Mouse (Mus musculus): ENCODE data around the gene Hmox2. TPM values are rescaled to one million over a fixed set of nuclear protein-coding genes. Genes with fewer than 3 reads are reported as not detected.
A peak's percentile ranks its signal among the peaks of the same experiment; 100 is the strongest.
"Not testable (repeated sequence)": the region's sequence is repeated elsewhere in the genome, so short reads cannot be mapped to it uniquely, and the experiment has no call there.

Gene Hmox2
- total and polyA plus RNA-seq, 2 experiments from 2014 or later: 36.0 to 101 TPM

GRCm38 (mm10) chr16:4683193-4683580 is 43.0 kb upstream of the Hmox2 start:
- Histone ChIP-seq H3K4me1 (ENCODE audit: insufficient read depth, low read length) (peaks cover 11% of the 10 kb centered on the region), H3K4me3 (ENCODE audit: low read length) (peak overlapping the region; percentile 94), H3K27ac (peak overlapping the region; percentile 82), H3K4me2 (ENCODE audit: low read depth, low read length) (peak overlapping the region; percentile 98), H3K36me3 (ENCODE audit: insufficient read depth, low read length) (peaks cover 6% of the 10 kb centered on the region; the same call in 1 of the 2 replicates), H3K27me3 (ENCODE audit: insufficient read depth, low read length) (no peaks in the 10 kb centered on the region), H3K9me3 (ENCODE audit: low read length) (no peaks in the 10 kb centered on the region), H3K9ac (replicated peaks; ENCODE audit: low read length) (peak overlapping the region; percentile 82)
- no peak for ATAC-seq
- TF ChIP-seq CTCF (IDR thresholded peaks at IDR 0.05; ENCODE audit: low read depth): no peak
- WGBS: 28% methylated on average over 9 of the region's 9 CpGs
- no peak for DNase-seq (ENCODE audit: low spot score)

DNA sequence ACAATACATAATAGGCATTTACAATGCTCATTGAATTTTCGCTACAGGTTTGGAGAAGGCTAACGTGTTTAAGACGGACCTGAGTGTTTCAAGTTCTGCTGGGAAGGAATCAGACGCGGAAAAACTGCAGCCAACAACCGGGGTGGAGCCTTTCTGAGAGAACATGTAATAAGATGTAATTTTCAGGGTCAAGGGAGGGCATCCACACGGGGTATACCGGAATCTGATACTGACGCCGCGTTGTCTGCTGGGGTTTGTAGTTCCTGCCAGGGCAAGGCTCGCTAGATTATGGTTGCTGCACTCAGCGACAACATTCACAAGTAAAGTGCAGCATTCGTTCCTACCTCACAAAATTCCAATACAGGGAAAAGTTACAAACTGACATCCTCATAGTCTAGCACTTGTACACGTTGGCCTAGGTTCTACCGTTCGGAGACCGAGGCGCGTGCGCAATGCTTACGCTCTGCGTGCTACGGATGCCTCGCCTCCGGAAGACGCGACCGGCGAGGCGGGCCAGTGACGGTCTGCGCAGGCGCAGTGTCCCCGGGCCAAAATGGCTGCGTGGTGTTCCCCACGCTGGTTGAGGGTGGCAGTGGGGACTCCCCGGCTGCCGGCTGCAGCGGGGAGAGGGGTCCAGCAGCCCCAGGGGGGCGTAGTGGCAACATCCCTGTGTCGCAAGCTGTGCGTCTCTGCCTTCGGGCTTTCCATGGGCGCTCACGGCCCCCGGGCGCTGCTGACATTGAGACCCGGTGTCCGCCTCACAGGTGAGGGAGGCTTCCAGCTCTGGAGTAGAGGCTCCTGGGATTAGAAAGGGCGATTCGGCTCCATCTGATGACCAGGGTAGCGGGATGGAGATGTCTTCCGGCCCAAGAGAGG is 42.3 kb upstream of the Hmox2 start:
- H3K36me3 ChIP-seq (ENCODE audit: insufficient read depth, low read length): peaks cover 6% of the 10 kb centered on the region; the same call in 1 of the 2 replicates
- H3K4me2 ChIP-seq (ENCODE audit: low read depth, low read length): peak overlapping the region; percentile 98
- TF ChIP-seq CTCF (IDR thresholded peaks at IDR 0.05; ENCODE audit: low read depth): no peak
- under 1% methylated on average over 54 of the region's 54 CpGs for WGBS
- H3K9me3 ChIP-seq (ENCODE audit: low read length): no peaks in the 10 kb centered on the region
- 0 out of 2 replicates have a peak, but pooled peaks cover 7% of the 10 kb centered on the region for H3K4me1 ChIP-seq (ENCODE audit: insufficient read depth, low read length)
- DNase-seq (ENCODE audit: low spot score) (peak; percentile 98), ATAC-seq (peak; percentile 92)
- peak overlapping the region; percentile 82 for H3K9ac ChIP-seq (replicated peaks; ENCODE audit: low read length)
- H3K27ac ChIP-seq: peak overlapping the region; percentile 82
- peak overlapping the region; percentile 94 for H3K4me3 ChIP-seq (ENCODE audit: low read length)
- no peaks in the 10 kb centered on the region for H3K27me3 ChIP-seq (ENCODE audit: insufficient read depth, low read length)

GRCm38 (mm10) chr16:4684457-4684791 is 41.7 kb upstream of the Hmox2 start:
- 1% methylated on average over 9 of the region's 9 CpGs for WGBS
- H3K4me3 ChIP-seq (ENCODE audit: low read length): peak overlapping the region; percentile 94
- no peak for TF ChIP-seq CTCF (IDR thresholded peaks at IDR 0.05; ENCODE audit: low read depth)
- H3K4me2 ChIP-seq (ENCODE audit: low read depth, low read length): peak overlapping the region; percentile 98
- no peaks in the 10 kb centered on the region for H3K9me3 ChIP-seq (ENCODE audit: low read length)
- H3K4me1 ChIP-seq (ENCODE audit: insufficient read depth, low read length): 0 out of 2 replicates have a peak, but pooled peaks cover 7% of the 10 kb centered on the region
- peak overlapping the region; percentile 82 for H3K9ac ChIP-seq (replicated peaks; ENCODE audit: low read length)
- ATAC-seq: no peak
- peaks cover 9% of the 10 kb centered on the region; the same call in 1 of the 2 replicates for H3K36me3 ChIP-seq (ENCODE audit: insufficient read depth, low read length)
- H3K27ac ChIP-seq: peak overlapping the region; percentile 82
- DNase-seq (ENCODE audit: low spot score): no peak
- H3K27me3 ChIP-seq (ENCODE audit: insufficient read depth, low read length): no peaks in the 10 kb centered on the region

DNA sequence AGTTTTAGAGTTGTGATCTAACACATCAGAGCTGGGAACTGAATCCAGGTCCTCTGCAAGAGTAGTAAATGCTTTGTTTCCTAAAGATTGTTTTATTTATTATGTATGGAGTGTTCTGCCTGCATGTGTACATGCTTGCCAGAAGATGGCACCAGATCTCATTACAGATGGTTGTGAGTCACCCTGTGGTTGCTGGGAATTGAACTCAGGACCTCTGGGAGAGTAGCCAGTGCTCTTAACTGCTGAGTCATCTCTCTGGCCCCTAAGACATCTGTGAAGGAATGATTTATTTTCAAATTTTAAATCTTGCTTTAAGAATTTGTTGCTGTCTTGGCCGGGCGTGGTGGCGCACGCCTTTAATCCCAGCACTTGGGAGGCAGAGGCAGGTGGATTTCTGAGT is 36.8 kb upstream of the Hmox2 start:
- H3K9me3 ChIP-seq (ENCODE audit: low read length); H3K4me3 ChIP-seq (ENCODE audit: low read length); H3K9ac ChIP-seq (replicated peaks; ENCODE audit: low read length); H3K4me2 ChIP-seq (ENCODE audit: low read depth, low read length); ATAC-seq; H3K4me1 ChIP-seq (ENCODE audit: insufficient read depth, low read length); H3K27ac ChIP-seq; DNase-seq (ENCODE audit: low spot score); H3K27me3 ChIP-seq (ENCODE audit: insufficient read depth, low read length): not testable (repeated sequence)
- peak; percentile 22 for TF ChIP-seq CTCF (IDR thresholded peaks at IDR 0.05; ENCODE audit: low read depth)
- peaks cover 47% of the 10 kb centered on the region for H3K36me3 ChIP-seq (ENCODE audit: insufficient read depth, low read length)
- 98% methylated on average over 4 of the region's 4 CpGs for WGBS

DNA sequence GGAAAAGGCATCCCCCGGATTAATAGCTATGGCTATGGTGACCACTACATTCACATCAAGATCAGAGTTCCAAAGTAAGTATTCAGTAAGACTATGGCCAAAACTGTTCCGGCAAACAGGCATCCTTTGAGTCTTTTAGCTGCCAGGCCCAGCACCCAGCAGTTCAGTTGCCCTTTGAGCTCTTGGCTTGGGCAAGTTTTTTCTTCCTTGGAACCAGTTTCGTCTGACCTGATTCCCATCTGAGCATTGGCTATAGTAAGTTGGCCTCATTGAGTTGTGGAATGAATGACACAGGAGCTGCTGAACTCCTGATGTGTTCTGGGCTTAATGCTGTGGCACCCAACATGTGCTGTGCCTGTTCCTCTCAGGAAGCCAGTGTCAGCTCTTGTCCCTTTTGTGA is 24.9 kb upstream of the Hmox2 start:
- no peak overlapping the region for H3K4me2 ChIP-seq (ENCODE audit: low read depth, low read length)
- no peak overlapping the region for H3K4me3 ChIP-seq (ENCODE audit: low read length)
- DNase-seq (ENCODE audit: low spot score) (no peak), ATAC-seq (no peak)
- H3K9me3 ChIP-seq (ENCODE audit: low read length): no peaks in the 10 kb centered on the region
- no peaks in the 10 kb centered on the region for H3K4me1 ChIP-seq (ENCODE audit: insufficient read depth, low read length)
- no peak for TF ChIP-seq CTCF (IDR thresholded peaks at IDR 0.05; ENCODE audit: low read depth)
- H3K36me3 ChIP-seq (ENCODE audit: insufficient read depth, low read length): peaks cover 76% of the 10 kb centered on the region
- no peaks in the 10 kb centered on the region for H3K27me3 ChIP-seq (ENCODE audit: insufficient read depth, low read length)
- no peak overlapping the region for H3K27ac ChIP-seq
- WGBS: 93% methylated on average over 3 of the region's 3 CpGs
- H3K9ac ChIP-seq (replicated peaks; ENCODE audit: low read length): no peak overlapping the region

DNA sequence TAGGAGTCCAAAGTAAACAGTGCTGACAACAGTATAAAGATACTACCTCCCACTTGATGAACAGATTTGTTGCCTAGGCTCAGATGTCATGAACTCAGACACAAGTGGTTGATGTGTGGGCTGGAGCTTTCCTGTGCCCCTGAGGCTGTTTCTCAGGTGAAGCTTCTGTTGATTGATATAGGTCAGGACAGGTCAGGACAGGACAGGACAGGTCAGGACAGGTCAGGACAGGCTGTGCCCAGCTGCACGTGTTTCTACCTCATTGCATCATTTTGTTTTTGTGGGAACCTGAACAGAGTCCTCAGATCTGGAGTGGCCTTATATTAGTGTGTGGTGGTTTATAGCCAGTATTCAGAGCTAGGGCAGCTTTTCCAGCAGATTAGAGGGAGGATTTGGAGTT is 23.5 kb upstream of the Hmox2 start:
- Histone ChIP-seq H3K36me3 (ENCODE audit: insufficient read depth, low read length) (peaks cover 78% of the 10 kb centered on the region), H3K4me1 (ENCODE audit: insufficient read depth, low read length) (no peaks in the 10 kb centered on the region), H3K9ac (replicated peaks; ENCODE audit: low read length) (no peak overlapping the region), H3K4me2 (ENCODE audit: low read depth, low read length) (no peak overlapping the region), H3K9me3 (ENCODE audit: low read length) (no peaks in the 10 kb centered on the region), H3K4me3 (ENCODE audit: low read length) (no peak overlapping the region), H3K27me3 (ENCODE audit: insufficient read depth, low read length) (no peaks in the 10 kb centered on the region), H3K27ac (no peak overlapping the region)
- ATAC-seq (no peak), DNase-seq (ENCODE audit: low spot score) (no peak)
- TF ChIP-seq CTCF (IDR thresholded peaks at IDR 0.05; ENCODE audit: low read depth): no peak
- 67% methylated on average over 1 of the region's 1 CpGs for WGBS

- H3K4me2 ChIP-seq (ENCODE audit: low read depth, low read length): no peak overlapping the region
- H3K27me3 ChIP-seq (ENCODE audit: insufficient read depth, low read length): no peaks in the 10 kb centered on the region
- 59% methylated on average over 4 of the region's 4 CpGs for WGBS
- no peaks in the 10 kb centered on the region for H3K9me3 ChIP-seq (ENCODE audit: low read length)
- DNase-seq (ENCODE audit: low spot score) (no peak), ATAC-seq (no peak)
- no peak overlapping the region for H3K9ac ChIP-seq (replicated peaks; ENCODE audit: low read length)
- TF ChIP-seq CTCF (IDR thresholded peaks at IDR 0.05; ENCODE audit: low read depth): no peak
- no peaks in the 10 kb centered on the region for H3K4me1 ChIP-seq (ENCODE audit: insufficient read depth, low read length)
- H3K27ac ChIP-seq: no peak overlapping the region
- H3K36me3 ChIP-seq (ENCODE audit: insufficient read depth, low read length): peaks cover 66% of the 10 kb centered on the region
- no peak overlapping the region for H3K4me3 ChIP-seq (ENCODE audit: low read length)
Measured at GRCm38 (mm10) chr16:4705541-4705940, 20.6 kb upstream of the Hmox2 start.
